Mouse (Mus musculus) cerebellum, adult 9-11 months (tissue): Measurements from ENCODE around the gene Arhgef10l.
A peak's percentile ranks its signal among the peaks of the same experiment; 100 is the strongest.

Experiments used
- DNase-seq: peaks from one replicate; pipeline ENCODE4 v3.0.0; 2022

Gene Arhgef10l

DNA sequence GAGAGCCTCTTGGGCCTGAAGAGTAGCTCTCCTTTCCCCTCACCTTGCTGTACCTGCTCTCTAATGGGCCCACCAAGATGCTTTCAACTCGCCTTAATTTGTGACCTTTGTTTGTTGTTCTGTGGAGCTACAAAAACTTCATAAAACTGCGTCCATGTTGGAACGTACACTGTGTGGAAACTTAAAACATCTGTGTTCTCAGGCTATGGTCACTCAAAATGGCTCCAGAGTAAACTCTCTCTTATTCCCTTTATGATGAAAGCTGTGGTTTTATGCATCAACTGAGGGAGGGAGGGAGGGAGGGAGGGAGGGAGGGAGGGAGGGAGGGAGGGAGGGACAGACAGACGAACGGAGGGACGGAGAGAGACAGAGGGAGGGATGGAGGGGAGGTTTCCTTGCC is 35.7 kb downstream of the Arhgef10l start:
- DNase-seq, result no peak

DNA sequence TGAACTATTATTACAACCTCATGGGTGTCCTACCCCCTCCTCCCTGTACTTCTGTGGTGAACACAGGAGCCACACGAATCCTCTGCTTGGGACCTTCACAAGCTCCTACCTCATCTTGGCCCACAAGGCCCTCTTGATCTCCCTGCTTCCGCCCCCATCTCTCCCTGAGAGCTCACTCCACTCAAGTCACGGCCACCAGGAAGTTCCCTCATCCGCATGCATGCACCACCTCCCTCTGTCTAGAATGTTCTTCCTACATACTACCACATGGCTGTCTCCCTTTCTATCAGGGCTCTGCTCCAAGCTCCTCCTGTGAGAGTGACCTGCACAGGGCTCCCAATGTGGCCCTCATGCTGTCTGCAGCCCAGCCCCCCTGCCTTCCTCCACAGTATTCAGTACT is 36.8 kb downstream of the Arhgef10l start:
- no peak for DNase-seq

DNA sequence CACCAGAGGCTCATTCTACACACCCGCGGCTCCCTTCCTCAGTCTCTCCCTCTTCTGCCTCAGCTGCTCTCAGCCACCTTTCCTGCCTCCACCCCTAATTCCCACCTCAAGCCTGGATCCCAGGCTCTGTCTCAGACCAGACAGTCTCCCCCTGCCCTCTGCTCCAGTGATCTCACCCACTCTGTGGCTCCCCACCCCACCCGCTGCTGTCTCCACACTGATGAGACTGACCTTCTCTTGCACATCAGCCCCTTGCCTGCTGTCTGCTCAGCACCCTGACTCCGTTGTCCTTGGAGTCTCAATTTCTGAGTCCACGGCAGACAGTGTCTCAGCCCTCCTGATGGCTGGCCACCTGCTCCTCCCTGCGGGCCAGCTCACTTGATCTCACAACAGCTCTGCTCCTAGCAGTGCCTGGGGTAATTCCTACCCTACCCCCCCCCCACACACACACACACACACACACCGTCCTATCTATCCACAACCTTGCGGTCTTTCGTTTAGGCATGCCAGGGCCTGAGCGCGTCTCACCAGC is 37.3 kb downstream of the Arhgef10l start:
- peak; percentile 90 for DNase-seq

DNA sequence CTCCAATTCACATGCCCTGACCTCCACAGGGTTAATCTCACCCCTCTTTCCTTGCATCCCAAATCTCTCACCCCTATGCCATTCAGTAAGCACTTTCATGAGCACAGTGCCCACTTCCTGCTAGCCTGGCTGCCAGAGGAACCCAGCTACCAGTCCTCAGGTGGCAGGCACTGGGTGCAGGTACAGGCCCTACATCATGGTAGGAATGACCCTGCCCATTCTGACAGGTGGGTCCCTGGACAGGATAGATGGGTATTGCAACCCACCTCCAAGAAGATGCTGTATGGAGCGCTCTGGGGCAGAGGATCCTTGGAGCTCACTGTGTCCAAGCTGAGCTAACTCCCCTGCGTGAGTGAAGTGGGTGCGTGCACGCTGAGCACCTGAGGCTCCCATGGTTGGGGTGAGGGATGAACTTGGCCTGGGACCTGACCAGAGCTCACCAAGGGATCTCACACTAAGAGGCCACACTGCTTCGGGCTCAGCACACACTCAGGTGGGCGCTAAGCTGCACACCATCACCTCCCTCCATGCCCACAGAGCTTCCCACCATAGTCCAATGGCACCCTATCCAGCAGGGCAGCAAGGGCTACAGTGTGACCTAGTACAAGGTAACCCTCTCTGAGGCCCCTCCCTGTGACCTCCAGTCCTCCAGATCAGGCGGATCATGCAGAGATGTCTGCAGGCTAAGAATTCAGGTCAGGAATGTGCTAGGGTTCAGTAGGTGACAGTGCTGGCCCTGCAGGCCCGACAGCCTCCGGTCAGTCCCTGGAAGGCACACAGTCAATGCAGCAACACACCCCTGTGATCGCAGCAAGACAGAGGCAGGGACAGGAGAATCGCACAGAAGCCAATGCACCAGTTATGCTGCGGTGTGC is 39.9 kb downstream of the Arhgef10l start:
- no peak for DNase-seq

DNA sequence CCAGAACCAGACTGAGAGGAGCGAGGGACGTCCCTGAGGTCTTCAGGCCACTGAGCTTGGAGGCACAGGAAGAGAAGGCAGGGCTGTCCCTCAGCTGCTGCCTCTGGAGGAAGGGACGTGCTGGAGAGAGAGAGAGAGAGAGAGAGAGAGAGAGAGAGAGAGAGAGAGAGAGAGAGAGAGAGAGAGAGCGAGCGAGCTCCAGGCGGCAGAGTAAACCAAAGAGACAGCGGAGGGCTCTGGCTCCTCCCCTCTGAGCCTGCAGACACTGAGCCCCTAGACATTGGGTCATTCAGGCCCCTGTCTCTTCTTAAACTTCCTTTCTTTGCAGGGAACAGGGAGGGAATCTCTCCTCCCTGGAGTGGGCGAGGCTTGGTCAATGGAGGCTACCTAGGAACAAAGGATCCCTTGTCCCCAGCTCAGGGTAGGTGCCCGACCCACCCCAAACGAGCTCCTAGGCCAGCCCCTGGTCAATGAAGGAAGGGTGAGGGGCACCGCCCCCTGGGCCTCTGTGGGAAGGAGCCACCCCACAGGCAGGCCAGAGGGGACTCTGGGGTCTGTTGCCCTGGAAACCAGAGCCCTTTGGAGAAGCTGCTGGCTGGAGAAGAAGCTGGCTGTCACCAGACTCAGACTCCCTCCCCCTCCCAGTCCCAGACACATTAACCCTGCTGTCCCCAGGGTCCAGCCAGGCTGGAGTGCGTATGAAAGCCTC is 41.2 kb downstream of the Arhgef10l start:
- DNase-seq, result peak; percentile 68

DNA sequence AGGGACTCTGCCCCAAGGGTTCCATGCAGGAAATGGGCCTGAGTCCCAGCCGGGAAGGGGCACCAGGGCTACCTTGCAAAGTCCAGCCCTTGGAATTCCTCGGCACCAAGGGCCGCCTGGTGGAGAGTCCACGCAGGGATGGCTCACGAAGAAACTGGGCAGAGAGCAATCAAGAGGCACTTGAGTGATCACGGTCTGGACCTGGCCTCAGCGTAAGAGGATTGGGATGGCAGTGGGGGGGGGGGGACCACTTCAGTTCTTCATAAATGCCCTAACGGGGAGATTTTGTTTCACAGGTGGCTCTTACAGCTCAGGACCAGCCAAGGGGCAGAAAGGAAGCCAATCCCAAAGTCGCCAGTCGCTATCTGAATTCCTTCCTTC is 41.7 kb downstream of the Arhgef10l start:
- no peak for DNase-seq

DNA sequence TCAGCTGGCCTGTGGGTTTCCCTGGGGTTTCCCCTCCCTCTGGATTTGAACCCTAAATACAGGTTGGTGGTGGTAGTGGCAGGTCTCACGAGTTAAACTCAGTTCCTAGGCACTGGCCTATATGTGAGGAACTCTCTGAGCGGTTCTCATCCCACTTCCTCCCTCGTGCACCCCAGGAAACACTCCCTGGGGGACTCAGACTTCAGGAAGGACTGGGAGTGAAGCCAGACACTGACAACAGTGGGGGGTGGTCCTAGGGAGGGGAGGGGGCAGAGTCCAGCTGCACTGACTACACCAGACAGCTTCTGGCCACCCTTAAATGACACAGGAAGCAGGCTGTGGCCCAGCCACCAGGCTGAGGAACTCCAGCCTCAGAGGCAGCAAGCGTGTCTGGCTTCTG is 43.0 kb downstream of the Arhgef10l start:
- no peak for DNase-seq

DNA sequence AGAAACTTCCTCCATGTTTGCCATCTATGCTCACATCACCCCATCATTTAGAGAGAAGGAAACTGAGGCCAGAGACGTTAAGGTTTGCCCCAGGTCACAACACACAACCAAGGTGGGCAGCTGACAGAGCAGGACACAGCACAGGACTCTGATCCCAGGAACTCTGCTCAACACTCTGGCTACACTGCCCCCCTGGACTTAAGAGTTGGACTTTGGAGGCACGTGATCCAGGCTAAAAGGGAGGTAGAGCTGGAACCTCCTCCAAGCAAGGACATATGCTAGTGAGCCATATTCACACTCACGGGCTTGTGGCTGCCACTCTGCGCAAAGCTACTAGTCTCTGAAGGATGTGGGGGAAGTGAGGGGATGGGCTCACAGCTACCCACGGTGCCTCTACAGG is 45.3 kb downstream of the Arhgef10l start:
- no peak for DNase-seq

DNA sequence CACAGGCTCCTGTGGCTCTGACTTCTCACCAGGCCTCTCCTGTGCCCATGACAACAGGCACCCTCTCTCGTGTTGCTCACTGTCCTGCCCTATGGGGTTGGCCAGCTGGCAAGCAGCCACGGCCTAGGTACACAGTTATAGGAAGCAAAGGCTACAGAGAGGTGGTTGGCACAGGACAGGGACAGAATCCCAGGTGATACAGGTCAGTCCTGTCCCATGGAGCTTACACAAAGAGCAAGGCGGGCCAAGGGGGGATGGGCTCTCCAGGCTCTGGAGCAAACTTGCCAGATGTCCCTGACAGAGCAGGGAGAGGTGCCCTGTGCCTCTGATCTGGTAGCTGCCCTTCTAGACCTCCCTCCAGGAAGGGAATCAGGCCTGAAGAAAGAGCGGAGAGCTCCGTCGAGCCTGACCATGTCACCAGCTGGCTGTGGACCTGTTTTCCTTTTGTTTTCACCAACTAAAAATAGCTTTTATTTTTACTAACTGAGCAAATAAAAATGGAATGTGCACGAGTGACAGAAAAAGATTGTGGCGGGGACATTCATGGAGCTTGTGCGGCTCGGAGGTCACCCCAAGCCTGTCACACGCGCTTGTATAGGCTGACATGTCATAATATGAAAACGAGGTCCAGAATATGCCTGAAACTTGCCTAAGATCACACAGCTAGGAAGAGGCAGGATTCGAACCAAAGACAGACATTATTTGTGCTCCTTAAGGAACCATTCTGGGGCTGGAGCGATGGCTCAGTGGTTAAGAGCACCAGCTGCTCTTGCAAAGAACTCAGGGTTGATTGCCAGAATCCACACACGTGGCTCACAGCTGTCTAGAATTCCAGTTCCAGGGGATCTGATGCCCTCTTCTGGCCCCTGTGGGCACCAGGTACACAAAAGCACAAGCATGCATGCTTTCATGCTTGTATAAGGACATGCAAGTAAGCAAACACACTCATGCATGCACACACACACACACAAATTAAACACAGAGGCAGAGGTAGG is 48.1 kb downstream of the Arhgef10l start:
- DNase-seq, result peak; percentile 79

DNA sequence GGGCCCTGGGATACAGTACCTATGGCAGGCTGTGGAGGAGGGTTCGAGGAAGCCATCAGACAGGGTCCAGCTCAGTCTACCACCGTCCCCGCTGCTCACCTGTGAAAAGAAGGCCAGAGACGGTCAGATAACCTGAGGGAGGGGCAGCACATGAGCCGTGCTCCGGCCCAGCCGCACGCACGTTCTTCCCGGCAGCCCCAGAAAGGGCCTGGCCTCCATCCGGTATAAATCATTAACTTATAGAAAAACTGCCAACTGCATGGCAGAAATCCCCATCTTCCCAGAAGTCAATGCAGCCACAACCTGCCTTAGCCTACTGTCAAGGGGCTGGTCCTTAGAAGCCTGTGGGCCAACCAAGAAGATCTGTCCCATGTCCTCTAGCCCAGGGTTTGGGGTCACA is 48.9 kb downstream of the Arhgef10l start:
- no peak for DNase-seq

DNA sequence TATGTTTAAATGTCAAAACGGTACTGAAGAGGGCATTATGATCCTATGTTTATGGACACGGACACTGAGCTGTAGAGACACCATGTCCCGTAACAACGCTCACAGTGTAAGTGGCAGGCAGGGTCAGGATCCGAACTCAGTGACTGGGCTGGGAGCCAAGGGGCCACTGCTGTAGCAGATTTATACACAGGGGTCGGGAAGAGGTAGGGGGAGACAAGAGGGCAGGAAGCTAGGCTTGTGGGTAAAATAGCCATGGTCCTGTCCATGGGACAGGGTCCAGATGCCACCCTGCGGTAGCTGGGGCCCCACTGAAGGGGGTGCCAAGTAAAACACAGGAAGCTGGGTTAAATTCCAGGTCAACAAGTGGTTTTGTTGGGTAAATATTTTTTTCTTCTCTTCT is 49.6 kb downstream of the Arhgef10l start:
- no peak for DNase-seq

DNA sequence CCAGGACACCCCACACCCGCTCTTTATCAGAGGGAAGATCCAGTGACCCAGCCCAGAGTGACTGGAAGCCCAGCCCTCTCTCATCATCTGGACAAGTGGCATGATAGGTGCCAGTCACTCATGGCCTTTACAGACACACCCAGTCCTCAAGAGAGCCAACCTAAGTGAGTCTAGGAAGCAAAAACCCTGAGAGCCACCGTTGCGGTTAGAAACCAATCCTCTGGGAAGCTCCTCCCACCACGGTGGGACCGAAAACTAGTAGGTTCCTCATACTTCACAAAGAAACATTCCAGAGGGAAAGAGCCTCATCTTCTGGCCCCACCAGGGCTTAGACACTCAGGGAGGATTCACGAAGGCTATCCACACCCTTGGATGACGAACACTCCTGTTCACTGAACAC is 50.0 kb downstream of the Arhgef10l start:
- DNase-seq, result no peak

DNA sequence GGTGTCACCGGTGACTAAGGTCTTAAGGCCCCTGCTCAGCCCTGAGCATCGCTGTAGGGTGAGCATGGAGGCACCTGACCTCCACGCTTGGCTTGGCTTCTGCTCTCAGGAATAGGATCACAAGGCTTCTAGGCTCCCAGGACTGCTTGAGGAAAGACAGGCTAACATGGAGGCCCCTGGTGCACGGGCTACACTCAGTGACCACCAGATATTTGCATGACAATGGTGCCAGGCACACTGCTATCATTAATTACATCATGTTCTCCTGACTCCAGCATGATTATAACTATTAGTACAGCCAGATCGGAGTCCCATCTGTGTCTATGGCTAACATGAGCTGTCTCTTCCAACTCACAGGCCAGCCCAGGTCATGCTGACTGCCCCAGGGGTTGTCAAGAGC is 51.3 kb downstream of the Arhgef10l start:
- no peak for DNase-seq

DNA sequence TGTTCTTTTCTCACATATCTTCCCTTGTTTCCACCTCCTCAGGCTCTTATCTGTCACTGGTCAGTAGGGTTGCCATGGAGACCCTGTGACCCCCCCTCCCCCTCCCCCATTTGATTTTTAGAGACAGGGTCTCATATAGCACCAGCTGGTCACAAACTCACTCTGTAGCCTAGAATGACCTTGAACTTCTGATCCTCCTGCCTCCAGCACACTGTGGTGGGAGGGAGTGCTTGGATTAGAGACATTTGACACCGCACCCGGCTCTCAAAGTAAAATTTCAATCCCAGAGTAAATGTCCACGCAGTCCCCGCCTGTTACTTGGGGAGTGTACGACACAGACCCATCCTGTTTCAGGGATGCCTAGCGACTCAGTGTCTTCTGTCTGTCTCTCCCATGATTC is 51.7 kb downstream of the Arhgef10l start:
- no peak for DNase-seq

DNA sequence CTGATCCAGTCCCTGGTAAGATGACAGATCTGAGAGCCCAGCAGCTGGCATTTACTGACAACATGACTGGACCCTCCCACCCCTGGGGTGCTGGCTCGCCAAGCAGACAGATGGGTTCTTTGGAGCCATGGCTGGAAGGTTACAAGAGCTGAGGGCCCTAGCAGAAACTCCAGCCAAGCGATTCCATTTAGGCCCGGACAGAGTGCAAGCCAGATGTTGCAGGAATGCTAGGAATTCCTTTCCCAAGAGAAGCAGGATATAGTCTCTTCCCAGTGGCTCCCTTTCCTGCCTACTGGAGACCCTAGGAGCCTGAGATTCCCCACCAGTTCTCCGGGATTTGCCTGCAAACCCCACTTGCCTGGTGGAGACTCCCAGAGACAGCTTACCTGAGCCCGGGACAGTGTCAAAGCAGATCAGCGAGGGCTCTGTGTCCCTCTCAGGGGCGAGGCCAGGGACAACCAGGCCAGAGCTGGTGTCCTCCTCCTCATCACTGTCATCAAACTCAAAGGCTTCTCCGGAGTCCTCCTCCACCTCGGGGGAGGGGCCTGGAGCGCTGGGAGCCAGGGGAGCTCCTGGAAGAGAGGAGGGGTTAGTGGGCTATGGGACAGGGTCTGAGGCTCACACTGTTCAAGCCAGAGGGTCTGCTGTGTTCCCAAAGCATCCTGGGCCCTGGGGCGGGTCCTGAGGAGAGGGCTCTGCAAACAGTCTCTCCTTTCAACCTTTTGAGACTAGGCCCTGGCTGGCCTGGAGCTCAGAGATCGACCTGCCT is 54.8 kb downstream of the Arhgef10l start:
- DNase-seq, result no peak

DNA sequence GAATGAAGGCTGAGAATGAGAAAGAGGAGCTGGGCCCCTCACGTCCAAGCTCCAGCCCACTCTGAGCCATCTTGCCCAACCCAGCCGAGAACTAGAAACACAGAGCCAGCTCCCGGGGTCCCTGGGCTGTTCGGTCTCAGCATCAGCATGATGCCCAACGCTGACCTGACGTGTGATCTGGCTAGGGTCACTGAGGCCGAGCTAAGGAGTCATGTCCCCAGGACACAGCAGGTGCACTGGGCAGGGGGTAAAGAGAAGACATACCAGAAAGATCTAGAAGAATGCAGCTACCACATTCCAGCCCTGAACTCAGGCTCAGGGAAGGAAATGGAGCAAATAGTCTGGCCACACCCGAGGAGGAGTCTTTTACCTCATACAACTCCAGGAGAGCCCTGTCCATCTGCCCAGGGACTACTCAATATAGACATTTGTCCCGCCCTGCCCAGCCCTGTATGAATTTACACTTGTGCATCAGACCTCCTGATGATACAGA is 57.5 kb downstream of the Arhgef10l start:
- no peak for DNase-seq

DNA sequence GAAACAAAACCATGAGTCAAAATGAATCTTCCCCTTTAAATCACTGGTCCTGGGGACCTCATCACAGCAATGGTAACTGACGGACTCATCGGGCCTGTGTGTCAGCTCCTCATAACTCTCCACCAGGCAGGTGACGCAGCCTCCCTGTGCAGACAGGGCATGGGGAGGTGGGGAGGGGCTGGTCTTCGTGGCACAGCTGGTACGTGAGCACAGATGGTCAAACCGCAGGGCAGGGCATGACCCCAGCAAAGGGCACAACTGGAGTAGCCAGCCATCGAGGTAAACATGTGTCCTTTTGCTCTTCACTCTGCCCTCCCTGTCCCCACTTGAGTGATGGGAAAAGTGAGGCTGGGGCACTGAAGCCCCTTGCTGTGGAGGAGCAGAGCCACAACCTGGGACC is 59.0 kb downstream of the Arhgef10l start:
- no peak for DNase-seq

DNA sequence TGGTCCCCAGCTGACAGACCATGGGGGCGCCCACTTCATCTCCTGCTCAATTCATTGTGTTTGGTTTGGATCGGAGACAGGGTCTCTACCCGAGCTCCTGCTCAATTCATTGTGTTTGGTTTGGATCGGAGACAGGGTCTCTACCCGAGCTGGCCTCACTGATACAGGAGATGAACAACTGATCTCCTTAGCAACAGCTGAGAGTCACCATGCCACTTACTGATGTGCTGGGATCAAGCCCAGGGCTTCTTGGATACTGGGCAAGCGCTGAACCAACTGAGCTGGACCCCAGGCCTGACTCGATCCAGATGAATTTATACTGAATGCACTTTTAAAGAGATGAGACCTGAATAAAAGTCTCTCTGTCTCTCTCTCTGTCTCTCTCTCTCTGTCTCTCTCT is 59.6 kb downstream of the Arhgef10l start:
- no peak for DNase-seq

DNA sequence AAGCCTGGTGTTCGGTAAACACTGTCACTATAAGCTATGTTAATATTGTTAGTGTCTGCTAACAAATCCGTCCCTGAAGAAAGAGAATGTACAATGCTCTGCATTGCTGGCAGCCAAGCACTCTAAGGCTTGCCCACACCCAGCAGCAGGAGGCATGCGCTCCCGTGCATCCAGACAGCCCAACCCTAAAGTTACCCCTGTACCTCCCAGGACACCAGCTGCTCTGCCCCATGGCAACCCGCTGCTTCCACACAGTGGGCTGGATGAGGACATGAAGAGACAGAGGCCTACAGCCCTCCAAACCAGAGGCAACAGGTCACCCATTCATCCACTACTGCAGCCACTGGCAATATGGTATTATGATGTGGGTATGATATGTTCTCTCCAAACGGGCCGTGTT is 60.0 kb downstream of the Arhgef10l start:
- no peak for DNase-seq

DNA sequence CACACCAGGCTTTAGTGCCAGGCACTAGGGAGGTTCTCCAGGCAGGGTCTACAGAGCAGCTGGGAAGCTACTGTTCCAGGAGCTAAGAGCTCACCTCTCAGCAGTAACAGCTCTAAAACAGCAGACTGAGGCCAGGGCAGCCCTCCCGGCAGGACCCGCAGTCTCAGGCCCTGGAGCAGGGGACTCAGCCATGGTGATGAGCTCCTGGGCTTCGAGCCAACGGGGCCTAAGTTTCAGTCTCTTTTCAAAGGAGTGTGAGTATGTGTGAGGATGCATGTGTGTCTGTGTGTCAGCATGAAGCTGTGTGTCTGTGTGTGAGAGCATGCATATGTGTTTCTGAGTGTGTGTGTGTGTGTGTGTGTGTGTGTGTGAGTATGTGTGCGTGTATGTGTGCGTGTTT is 60.6 kb downstream of the Arhgef10l start:
- DNase-seq, result no peak

DNA sequence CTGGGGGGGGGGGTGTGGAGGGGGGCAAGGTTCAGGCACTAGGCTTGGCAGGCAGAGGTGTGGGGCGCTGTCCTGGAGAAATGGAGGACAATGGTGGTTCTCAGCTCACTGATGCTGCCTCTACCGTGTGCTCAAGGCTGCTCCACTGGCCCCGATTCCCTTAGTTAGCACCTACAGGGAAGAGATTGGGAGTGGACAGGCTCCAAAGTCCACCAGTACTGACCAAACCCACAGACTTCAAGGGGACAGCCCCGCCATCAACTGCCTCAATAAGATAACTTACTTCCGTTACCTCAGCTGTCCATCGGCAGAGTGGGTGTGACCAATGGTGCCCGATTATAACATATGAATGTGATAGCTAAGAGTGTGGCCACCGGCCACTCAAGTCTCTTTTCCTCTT is 61.3 kb downstream of the Arhgef10l start:
- no peak for DNase-seq

DNA sequence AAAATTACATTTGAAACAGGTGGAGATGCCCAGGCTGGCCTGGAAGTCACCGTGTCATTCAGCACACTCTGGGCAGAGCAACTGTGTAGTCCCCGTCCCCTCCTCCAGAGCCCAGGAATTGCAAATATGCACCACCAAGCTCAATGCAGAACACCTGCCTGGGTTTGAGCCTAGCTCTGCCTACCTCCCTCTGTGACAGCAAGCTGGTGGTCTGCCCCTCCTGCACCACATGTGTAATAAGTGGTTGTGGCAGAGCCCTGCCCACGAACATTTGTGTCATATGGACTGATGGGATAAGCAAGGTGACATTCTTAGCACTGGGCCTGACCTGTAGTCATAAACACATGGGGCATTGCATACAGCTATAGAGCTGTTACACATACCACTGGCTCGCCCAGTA is 63.8 kb downstream of the Arhgef10l start:
- no peak for DNase-seq
